Mouse (Mus musculus) midbrain, embryonic 10.5 days (tissue): ENCODE measurements at regions not wholly inside any gene's neighbourhood (a gene's known extent, or its start where the extent isn't known, plus 50 kb on each side); places are given as distances from the start of the nearest gene placed in this dataset.

Experiments used
- DNase-seq: peaks from one replicate; pipeline ENCODE4 v3.0.0-alpha.2; 2017; ENCODE audit warnings: low spot score
- H3K27ac ChIP-seq: fragments of 300-500 bp; sonication (generic); replicated peaks from 2 replicates; pipeline ENCODE4 v1.5.1; 2016; ENCODE audit warnings: mild to moderate bottlenecking
- H3K27me3 ChIP-seq: fragments of 300-500 bp; sonication (generic); 2 replicates; pipeline ENCODE4 v1.6.1; 2016; ENCODE audit warnings: low read depth, mild to moderate bottlenecking; ENCODE audit not compliant: poor library complexity, severe bottlenecking
- H3K36me3 ChIP-seq: fragments of 300-500 bp; sonication (generic); 2 replicates; pipeline ENCODE4 v1.6.1; 2016; ENCODE audit warnings: mild to moderate bottlenecking, moderate library complexity
- H3K4me1 ChIP-seq: fragments of 300-500 bp; sonication (generic); 2 replicates; pipeline ENCODE4 v1.6.1; 2016
- H3K4me3 ChIP-seq: fragments of 300-500 bp; sonication (generic); 2 replicates; pipeline ENCODE4 v1.5.1; 2016; ENCODE audit warnings: mild to moderate bottlenecking, moderate library complexity
- H3K9me3 ChIP-seq: fragments of 300-500 bp; sonication (generic); replicated peaks from 2 replicates; pipeline ENCODE4 v1.6.1; 2016; ENCODE audit warnings: mild to moderate bottlenecking
- WGBS: fragments of 180-500 bp; shearing (Covaris S2); methylation state at CpG from one replicate; pipeline ENCODE4 v1.1.7; 2016; 5-methylcytosine and 5-hydroxymethylcytosine counted together

- Histone ChIP-seq H3K27me3 (no peaks in the 10 kb centered on the region), H3K4me3 (no peak overlapping the region), H3K9me3 (no peaks in the 10 kb centered on the region), H3K4me1 (no peaks in the 10 kb centered on the region), H3K27ac (no peak overlapping the region), H3K36me3 (no peaks in the 10 kb centered on the region)
- DNase-seq, result no peak
- 84% methylated on average over 4 of the region's 4 CpGs for WGBS
Measured at GRCm38 (mm10) chr2:103143985-103144384, 70.5 kb downstream of the Apip start.

GRCm38 (mm10) chr2:103144420-103144819 lies 70.9 kb downstream of the Apip start:
- H3K4me3 ChIP-seq, result no peak overlapping the region
- H3K27ac ChIP-seq, result no peak overlapping the region
- no peak for DNase-seq
- 93% methylated on average over 7 of the region's 7 CpGs for WGBS
- H3K9me3 ChIP-seq, result no peaks in the 10 kb centered on the region
- H3K4me1 ChIP-seq, result no peaks in the 10 kb centered on the region
- no peaks in the 10 kb centered on the region for H3K27me3 ChIP-seq
- H3K36me3 ChIP-seq, result no peaks in the 10 kb centered on the region

- WGBS, result 86% methylated on average over 3 of the region's 3 CpGs
- Histone ChIP-seq H3K4me1 (no peaks in the 10 kb centered on the region), H3K27ac (no peak overlapping the region), H3K36me3 (no peaks in the 10 kb centered on the region), H3K27me3 (no peaks in the 10 kb centered on the region), H3K4me3 (no peak overlapping the region), H3K9me3 (no peaks in the 10 kb centered on the region)
- no peak for DNase-seq
Measured at GRCm38 (mm10) chr2:103145058-103145457, 71.6 kb downstream of the Apip start.

- Histone ChIP-seq H3K27ac (no peak overlapping the region), H3K9me3 (no peaks in the 10 kb centered on the region), H3K36me3 (no peaks in the 10 kb centered on the region), H3K4me3 (no peak overlapping the region), H3K4me1 (no peaks in the 10 kb centered on the region), H3K27me3 (no peaks in the 10 kb centered on the region)
- WGBS, result 92% methylated on average over 7 of the region's 7 CpGs
- no peak for DNase-seq
Measured at GRCm38 (mm10) chr2:103146132-103146531, 72.7 kb downstream of the Apip start.

DNA sequence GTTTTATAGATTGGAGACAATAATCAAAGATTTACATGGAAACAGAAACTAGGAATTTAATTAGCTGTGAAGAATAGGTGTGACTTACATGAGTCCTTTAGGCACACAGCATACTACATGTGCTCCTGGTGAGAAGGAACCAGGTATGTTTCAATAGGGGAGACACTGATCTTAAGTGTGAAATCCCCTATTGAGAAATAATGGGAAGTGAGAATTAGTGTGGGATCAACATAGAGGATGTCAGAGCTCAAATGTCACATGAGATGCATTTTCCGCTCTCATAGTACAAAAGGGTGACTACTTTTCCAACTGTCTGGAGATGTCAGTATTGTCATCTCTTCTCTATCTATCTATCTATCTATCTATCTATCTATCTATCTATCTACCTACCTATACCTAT lies 79.8 kb downstream of the Apip start:
- H3K36me3 ChIP-seq, result no peaks in the 10 kb centered on the region
- no peaks in the 10 kb centered on the region for H3K4me1 ChIP-seq
- no peak for DNase-seq
- no peak overlapping the region for H3K27ac ChIP-seq
- H3K27me3 ChIP-seq, result no peaks in the 10 kb centered on the region
- no peaks in the 10 kb centered on the region for H3K9me3 ChIP-seq
- WGBS, result 90% methylated on average over 1 of the region's 1 CpGs
- no peak overlapping the region for H3K4me3 ChIP-seq

GRCm38 (mm10) chr2:103167741-103168140 lies 94.3 kb downstream of the Apip start:
- Histone ChIP-seq H3K27ac (no peak overlapping the region), H3K4me3 (no peak overlapping the region), H3K36me3 (no peaks in the 10 kb centered on the region), H3K4me1 (no peaks in the 10 kb centered on the region), H3K9me3 (no peaks in the 10 kb centered on the region), H3K27me3 (no peaks in the 10 kb centered on the region)
- 73% methylated on average over 2 of the region's 2 CpGs for WGBS
- no peak for DNase-seq

DNA sequence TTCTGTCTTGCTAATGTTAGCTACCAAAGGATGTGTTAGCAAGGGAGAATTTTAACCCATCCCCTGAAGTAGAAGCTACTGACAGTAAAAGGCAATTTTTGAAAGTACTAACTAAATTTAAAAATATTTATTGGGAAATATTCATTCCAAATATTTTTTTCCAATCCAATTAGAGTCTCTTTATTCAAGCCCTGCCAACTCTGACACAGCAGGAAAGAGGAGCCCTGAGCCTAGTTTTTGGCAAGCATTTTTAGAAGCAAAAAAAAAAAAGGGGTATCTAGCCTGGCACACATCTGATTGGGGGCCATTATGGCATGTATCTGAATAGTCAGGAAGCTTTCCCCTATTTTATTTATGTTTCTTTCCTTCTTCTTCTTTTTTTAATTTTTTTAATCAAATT lies 94.8 kb downstream of the Apip start:
- DNase-seq, result no peak
- Histone ChIP-seq H3K9me3 (no peaks in the 10 kb centered on the region), H3K4me1 (no peaks in the 10 kb centered on the region), H3K36me3 (no peaks in the 10 kb centered on the region), H3K4me3 (no peak overlapping the region), H3K27ac (no peak overlapping the region), H3K27me3 (no peaks in the 10 kb centered on the region)

DNA sequence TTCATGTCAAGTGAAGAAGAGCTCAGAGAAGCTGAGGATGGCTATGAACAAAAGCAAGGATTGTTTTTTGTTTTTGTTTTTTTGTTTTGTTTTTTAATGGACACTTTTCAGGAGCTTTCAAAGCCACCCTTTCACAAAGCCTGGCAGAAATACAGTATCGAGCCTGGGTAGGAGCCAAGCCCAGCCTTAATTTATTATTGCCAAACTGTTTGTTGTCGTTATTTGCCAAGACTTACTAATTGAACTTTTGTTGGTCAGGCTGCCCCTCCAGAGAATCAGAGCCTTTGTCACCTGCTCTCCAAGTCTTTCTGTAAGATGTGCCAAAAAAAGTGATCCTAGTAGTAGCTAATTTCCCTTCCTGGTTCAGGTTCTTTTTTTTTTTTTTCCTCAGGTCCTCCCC lies 103.9 kb downstream of the Apip start:
- H3K36me3 ChIP-seq, result no peaks in the 10 kb centered on the region
- no peak for DNase-seq
- 90% methylated on average over 2 of the region's 2 CpGs for WGBS
- no peaks in the 10 kb centered on the region for H3K4me1 ChIP-seq
- no peak overlapping the region for H3K4me3 ChIP-seq
- no peaks in the 10 kb centered on the region for H3K9me3 ChIP-seq
- no peaks in the 10 kb centered on the region for H3K27me3 ChIP-seq
- no peak overlapping the region for H3K27ac ChIP-seq

DNA sequence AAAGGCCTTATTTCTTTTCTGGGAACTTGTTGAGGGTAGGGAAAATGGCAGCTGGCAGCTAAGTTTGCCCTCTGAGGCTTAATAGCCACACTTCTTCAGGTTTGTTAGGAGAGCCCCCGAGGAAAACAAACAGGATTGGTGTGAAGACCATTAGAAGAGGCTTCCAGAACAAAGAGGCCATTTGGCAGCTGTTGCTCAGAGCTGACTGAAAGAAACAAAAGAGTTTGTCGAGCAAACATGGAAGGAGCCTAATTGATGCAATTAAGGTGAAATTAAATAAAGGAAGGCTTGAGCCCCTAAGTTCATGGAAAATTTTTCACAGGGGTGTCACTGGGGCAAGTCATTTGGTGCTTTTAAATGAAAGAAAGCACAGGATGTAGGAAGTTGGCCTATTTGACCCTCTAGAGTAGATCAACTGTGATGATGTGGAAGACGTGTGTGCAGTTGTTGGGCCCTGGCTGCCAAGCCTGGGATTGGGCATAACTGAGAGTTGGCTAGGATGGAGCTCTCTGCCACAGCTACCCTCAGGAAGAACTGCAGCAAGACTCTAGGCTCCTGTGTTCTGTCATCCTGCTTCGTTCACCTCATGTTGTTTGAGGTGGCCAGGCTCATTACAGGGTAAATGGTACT lies 106.9 kb downstream of the Apip start:
- Histone ChIP-seq H3K36me3 (no peaks in the 10 kb centered on the region), H3K4me3 (no peak overlapping the region), H3K4me1 (no peaks in the 10 kb centered on the region), H3K27me3 (no peaks in the 10 kb centered on the region), H3K27ac (no peak overlapping the region), H3K9me3 (no peaks in the 10 kb centered on the region)
- 63% methylated on average over 4 of the region's 4 CpGs for WGBS
- DNase-seq, result no peak

DNA sequence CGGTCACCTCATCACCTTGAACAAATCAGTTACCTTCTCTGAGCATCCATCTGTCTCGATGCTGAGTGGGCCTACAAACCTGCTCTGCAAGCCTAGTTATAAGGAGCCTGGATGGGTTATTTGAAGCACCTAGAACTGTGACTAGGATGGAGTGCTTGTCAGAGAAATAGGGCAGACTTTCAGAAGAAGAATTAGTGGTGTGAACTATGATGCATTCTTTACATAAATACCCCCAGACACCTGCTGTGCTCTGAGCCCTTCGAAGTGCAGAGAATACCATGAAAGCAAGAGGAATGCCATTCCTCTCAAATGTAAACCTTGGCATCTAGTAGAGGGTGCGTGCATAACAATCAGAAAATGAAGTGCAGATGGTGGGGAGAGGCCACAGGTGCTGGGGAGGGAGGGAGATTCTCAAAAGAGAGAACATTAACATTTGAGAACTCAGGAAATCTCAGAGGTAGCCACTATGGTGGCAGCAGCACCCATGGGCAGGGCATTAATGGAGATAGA lies 113.3 kb downstream of the Apip start:
- WGBS, result 78% methylated on average over 4 of the region's 4 CpGs
- no peaks in the 10 kb centered on the region for H3K27me3 ChIP-seq
- H3K4me3 ChIP-seq, result no peak overlapping the region
- H3K9me3 ChIP-seq, result no peaks in the 10 kb centered on the region; the same call in 1 of the 2 replicates
- no peak for DNase-seq
- H3K36me3 ChIP-seq, result no peaks in the 10 kb centered on the region
- H3K27ac ChIP-seq, result no peak overlapping the region
- no peaks in the 10 kb centered on the region for H3K4me1 ChIP-seq

- 83% methylated on average over 4 of the region's 4 CpGs for WGBS
Measured at GRCm38 (mm10) chr2:103192591-103192990, 110.5 kb downstream of the Ehf start.

DNA sequence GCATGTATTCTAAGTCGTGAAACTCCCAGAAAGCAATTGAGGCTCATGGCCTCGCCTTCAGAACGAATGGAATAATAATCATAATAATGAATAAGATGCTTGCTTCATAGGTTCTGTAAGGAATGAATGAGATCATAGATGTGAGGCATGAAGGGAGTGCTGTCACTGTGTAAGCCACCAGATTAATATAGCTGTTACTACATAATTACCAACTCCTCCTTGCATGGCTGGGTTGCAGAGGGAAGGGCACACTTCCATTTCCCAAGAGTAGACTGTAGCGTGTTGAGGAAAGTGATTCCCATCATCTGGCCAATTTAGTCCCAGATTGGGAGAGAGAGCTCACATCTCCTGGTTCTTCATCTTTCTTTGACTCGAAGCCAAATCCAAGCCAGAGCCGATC lies 102.8 kb downstream of the Ehf start:
- Histone ChIP-seq H3K9me3 (no peaks in the 10 kb centered on the region), H3K4me1 (no peaks in the 10 kb centered on the region), H3K27ac (no peak overlapping the region), H3K27me3 (no peaks in the 10 kb centered on the region), H3K36me3 (no peaks in the 10 kb centered on the region), H3K4me3 (no peak overlapping the region)
- no peak for DNase-seq
- 86% methylated on average over 6 of the region's 6 CpGs for WGBS

More at GRCm38 (mm10) chr2:103192591-103192990, 110.5 kb downstream of the Ehf start:
- no peak overlapping the region for H3K27ac ChIP-seq
- peaks cover 6% of the 10 kb centered on the region; the same call in 1 of the 2 replicates for H3K9me3 ChIP-seq
- H3K36me3 ChIP-seq, result no peaks in the 10 kb centered on the region
- H3K27me3 ChIP-seq, result no peaks in the 10 kb centered on the region
- no peaks in the 10 kb centered on the region for H3K4me1 ChIP-seq
- H3K4me3 ChIP-seq, result no peak overlapping the region
- no peak for DNase-seq

DNA sequence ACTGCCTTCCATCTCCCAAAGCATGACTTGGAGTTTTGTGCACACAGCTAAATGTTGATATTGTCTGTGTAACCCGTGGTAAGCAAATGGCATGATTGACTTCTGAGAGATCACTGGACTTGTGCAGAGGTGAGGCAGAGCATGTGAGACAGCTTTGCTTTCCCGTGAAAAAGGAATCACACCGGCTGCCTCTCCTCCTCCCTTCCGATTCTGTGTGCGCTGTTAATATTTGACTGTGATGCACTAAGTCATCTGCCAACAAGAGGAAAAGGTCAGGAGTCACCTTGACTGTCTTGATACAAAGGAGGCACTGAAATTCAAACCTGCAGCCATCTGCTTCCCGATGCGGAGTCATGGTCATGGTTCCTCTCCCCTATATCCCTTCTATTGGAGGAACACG lies 98.0 kb downstream of the Ehf start:
- H3K27me3 ChIP-seq, result no peaks in the 10 kb centered on the region
- no peaks in the 10 kb centered on the region for H3K36me3 ChIP-seq
- 93% methylated on average over 8 of the region's 8 CpGs for WGBS

GRCm38 (mm10) chr2:103208370-103208769 lies 94.7 kb downstream of the Ehf start:
- no peaks in the 10 kb centered on the region for H3K27me3 ChIP-seq
- H3K36me3 ChIP-seq, result no peaks in the 10 kb centered on the region
- no peak overlapping the region for H3K27ac ChIP-seq
- H3K4me3 ChIP-seq, result no peak overlapping the region
- DNase-seq, result no peak
- no peaks in the 10 kb centered on the region for H3K4me1 ChIP-seq
- 93% methylated on average over 5 of the region's 5 CpGs for WGBS
- no peaks in the 10 kb centered on the region for H3K9me3 ChIP-seq

More for the DNA sequence above, 98.0 kb downstream of the Ehf start:
- Histone ChIP-seq H3K27ac (no peak overlapping the region), H3K9me3 (no peaks in the 10 kb centered on the region), H3K4me3 (no peak overlapping the region), H3K4me1 (no peaks in the 10 kb centered on the region)
- no peak for DNase-seq
